Mouse (Mus musculus): ENCODE measurements at regions not wholly inside any gene's neighbourhood (a gene's known extent, or its start where the extent isn't known, plus 50 kb on each side); places are given as distances from the start of the nearest gene placed in this dataset.
"Not testable (repeated sequence)": the region's sequence is repeated elsewhere in the genome, so short reads cannot be mapped to it uniquely, and the experiment has no call there.

DNA sequence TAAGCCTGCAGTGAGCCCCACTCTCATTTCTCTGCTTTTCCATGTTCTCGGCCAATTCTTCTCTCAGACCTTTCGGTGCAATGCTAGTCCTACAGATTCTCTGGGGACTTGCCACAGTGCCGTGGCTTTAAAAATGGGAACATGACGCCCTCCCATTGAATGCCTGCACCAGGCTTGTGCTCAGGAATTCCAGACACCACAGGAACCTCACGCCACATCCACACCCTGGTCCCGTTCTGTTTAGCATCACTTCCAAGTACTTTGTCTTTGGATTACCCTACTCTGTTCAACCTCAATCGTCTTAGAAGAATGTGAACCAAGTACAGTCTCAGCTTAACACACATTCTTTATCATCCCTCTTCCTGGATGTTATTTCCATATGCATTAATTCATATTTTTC is 66.5 kb downstream of the Nabp1 start:
- DNase-seq: no peak

DNA sequence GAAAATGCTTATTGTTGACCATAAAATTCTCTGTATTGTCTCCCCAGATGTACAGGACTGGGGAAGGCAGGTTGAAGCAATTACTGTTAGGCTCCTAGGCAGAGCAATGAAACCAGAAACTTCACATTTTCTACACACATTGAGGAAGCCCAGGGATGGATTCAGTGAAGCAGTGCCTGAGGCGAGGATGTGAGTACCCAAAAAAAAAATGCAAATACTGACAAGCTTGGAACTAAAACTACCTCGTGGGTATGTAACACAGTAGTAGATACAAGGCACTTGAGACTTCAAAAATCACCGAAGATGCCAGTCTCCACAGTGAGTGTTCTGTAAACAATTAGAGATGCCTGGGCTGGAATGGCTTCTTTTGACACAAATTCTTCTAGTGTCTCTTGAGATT is 74.6 kb downstream of the Nabp1 start:
- no peak for DNase-seq

DNA sequence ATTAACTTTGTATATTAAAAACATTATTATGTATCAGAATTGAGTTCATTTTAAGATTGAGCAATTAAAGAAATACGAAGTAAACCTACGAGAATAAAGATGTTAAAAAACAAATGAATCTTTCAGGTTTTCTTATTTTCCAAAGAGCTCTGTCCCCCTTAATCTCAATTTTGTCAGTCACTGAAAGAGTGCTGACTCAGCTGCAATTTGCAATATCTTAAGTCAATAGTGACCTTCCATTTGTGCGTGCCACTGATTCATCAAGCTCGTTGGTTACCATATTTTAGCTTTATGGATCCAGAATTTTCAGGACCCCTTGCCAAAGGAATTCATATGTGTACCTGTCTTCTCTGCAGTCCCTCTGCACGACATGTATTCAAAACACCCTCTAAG is 75.7 kb downstream of the Nabp1 start:
- DNase-seq: no peak

DNA sequence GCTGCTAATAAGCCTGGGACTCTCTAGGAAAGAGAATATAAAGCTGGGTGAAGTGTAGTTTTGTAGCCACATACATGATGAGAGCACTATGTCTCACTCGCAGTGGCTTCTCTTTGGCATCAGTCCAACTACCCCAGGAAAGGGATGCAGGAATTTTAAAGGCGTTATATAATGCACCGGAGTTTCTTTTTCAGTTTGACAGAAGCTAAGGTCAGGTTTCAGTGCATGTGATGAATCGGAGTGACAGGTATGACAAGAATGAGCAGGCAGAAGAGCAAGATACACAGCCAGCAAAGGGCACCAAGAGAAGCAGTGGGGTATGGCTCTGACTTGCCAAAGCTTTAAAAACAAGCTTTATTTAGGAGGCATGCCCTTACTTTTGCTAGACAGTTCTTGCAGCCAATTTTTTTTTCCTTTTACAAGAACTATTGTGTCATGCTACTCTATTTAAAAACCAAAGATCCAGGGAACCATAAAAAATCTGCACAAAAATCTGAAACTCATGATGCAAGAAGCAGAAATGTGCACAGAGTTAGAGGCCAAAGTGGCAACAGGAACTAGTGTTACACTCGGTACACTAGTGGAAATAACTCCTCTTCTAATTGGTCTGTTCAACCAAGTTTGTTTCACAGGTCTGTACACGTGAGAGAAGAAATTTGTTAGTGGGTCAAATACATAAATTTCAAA is 76.2 kb downstream of the Nabp1 start:
- DNase-seq: no peak

DNA sequence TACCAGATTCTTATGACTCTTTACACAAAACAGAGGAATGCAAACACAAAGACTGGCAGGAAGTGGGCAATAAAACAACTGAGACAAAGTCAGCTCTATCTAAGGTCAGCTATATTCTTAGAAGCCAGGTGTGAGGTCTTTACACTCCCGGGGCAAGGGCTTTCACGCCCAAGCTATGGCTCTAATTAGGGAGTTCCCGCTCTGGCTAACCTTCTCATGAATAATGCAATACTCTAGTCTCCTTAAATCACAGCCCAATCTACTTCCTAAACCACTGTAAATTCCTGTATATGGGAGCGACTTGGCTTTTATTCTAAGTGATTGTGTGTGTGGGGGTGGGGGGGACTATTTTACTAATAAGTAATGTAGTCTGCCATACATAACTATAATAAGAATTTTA is 77.7 kb downstream of the Nabp1 start:
- not testable (repeated sequence) for DNase-seq

DNA sequence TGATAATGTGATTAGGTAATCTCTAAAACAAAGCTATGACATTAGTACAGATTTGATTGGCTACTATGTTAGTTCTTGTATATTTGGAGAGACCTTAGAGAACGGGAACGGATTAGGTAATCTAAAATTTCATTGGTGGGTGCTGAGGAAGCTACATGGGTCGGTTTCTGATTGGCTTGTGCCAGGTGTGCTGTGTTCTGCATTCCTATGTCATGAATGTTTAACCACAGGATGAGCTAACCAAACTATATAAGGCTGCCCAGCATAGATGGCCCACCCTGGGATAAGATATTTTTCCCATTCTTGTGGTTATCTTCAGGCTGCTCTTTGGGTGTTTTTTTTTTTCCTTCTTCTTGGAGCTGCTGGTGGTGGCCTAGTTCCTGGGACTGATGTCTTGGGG is 91.4 kb downstream of the Nabp1 start:
- no peak for DNase-seq

DNA sequence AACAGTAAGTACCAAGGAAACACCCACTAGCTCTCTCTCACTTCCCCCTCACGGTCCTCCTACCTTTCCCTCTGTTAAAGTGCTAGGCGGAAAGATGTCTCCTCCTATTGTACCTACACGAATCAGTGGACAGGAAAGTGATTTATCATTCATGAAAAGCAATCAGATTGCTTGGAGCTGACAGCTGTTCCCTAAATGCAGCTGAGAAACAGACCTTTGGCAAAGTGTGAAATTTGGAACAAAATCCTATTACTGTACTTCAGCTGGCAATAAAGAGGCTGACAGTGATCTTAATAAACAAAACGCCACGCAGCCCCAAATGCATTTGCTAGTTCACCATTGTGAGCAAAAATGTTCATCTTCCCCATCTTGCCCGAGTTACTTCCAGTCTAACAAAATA is 94.2 kb downstream of the Nabp1 start:
- no peak for DNase-seq

DNA sequence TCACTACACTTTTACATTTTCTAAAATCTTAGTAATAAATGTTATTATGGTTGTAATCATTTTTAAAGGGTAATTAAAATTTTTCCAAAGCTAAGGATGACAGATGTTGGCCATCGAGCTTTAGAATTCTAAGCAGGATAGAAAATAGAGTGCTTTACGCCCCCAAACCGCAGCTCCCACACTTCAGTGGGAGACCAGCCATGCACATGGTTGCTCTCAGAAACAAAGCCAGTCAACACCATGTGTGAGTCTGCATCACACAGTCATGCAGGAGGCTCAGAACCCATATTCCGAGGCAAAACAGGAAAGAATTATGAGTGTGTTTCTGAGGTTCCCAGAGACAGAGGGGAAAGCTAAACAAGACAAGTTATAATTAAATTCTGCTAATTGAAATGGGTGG is 91.3 kb downstream of the Cavin2 start:
- DNase-seq: peak; percentile 78

DNA sequence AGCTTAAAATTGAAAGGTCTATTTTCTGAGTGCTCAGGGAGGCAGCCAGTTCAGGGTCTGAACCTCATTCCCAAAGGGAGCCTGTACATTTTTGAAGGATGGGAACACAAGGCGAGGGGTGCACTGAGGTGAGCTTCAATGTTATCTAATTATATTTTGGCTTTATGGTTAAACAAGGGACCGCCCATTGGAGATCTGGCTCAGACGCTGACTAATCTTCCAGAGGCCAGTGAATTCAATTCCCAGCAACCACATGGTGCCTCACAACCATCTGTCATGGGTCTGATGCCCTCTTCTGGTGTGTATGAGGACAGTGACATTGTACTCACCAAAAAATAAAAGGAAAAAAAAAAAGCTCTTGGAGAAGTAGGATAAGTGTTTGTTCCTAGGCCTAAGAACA is 78.7 kb downstream of the Cavin2 start:
- no peak for DNase-seq

DNA sequence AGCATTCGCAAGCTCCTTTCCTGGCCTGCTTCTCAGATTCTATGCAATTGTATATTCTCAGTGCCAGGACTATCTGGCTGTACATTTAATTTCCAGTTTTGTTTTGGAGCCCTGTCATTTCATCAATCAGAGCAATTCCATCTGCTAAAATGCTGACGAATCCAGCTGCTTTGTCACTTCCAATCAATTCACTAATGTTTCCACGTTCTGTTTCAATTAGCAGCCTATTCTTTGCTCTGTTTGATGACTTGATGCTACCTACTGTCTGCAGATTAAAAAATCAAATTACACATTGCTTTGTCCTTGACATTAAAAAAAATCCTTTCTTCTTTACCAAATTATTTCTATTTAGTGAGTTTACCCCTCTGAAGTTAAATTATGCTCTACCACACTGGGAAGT is 71.2 kb downstream of the Cavin2 start:
- no peak for DNase-seq
